Mouse (Mus musculus): ENCODE data around the gene Zfp932. TPM values are rescaled to one million over a fixed set of nuclear protein-coding genes. Genes with fewer than 3 reads are reported as not detected.
"Not testable (repeated sequence)": the region's sequence is repeated elsewhere in the genome, so short reads cannot be mapped to it uniquely, and the experiment has no call there.

The Zfp932 gene
- total RNA-seq (2017), result 12.5 to 78.7 TPM (median 59.7 TPM) in 3 replicates

- ATAC-seq (replicated peaks; ENCODE audit: insufficient number of reproducible peaks, low FRiP score, low TSS enrichment, poor library complexity, severe bottlenecking), result peak; percentile 100
These were observed at the start of gene Zfp932 for GRCm38 (mm10) chr5:109996026-109996937. Zfp932 (plus strand) TSS chr5:109996521.

DNA sequence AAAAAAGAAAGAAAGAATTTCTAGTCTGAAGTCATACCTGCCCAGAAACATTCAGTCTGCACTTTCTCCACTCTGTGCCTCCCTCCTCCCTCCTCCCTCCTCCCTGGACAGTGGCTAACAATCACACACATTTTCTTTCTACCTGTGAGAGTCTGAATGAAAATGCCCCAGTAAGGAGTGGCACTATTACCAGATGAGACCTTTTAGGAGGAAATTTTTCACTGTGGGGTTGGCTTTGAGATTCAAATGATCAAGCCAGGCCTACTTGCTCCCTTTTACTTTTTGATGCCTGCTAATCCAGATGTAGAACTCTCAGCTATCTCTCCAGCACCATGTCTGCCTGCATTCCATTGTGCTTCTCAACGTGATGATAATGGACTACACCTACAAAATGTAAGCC lies 46.0 kb upstream of the Zfp932 start:
- ATAC-seq (replicated peaks; ENCODE audit: insufficient number of reproducible peaks, low FRiP score, low TSS enrichment, poor library complexity, severe bottlenecking), result no peak

DNA sequence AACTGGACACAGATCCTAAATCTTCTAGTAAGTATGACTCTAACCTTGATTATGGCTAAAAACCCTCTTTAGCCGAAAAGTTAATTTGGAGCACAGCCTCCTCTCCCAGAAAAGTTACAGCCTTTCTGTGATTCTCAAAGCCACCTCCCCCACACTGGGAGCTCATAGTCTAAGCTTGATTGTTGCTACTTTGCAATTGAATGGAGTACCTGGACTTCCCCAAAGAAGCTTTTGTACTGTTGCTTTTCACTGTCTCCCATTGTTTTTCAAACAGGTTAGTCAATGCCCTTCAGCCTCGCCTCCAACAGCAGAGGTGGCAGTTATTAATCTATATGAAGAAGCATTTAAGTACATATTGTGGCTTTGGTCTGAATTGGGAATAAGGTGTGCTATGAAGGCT lies 15.6 kb upstream of the Zfp932 start:
- not testable (repeated sequence) for ATAC-seq (replicated peaks; ENCODE audit: insufficient number of reproducible peaks, low FRiP score, low TSS enrichment, poor library complexity, severe bottlenecking)

- not testable (repeated sequence) for ATAC-seq (replicated peaks; ENCODE audit: insufficient number of reproducible peaks, low FRiP score, low TSS enrichment, poor library complexity, severe bottlenecking)
These were observed 860 bp upstream of the Zfp932 start for GRCm38 (mm10) chr5:109995461-109995860.

DNA sequence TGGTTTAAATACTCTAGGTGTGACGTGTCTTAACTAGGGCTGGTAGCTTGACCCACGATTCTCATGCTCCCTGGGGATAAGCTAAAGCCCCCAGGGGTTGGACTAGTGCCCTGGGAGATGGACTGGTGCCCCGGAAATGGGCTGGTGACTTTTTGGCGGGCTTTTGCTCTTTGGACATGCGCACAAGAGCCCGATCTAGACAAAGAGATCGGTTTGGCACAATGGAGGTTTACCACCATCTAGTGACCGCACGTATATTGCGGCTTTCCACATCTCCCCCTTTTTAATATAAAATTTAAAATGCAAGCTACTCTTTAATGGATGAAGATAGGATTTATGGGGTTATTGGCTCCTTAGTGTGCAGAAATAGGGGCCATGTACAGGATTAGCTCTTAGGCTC lies 19.5 kb downstream of the Zfp932 start:
- not testable (repeated sequence) for ATAC-seq (replicated peaks; ENCODE audit: insufficient number of reproducible peaks, low FRiP score, low TSS enrichment, poor library complexity, severe bottlenecking)

- no peak for ATAC-seq (replicated peaks; ENCODE audit: insufficient number of reproducible peaks, low FRiP score, low TSS enrichment, poor library complexity, severe bottlenecking)
These were observed 27.0 kb downstream of the Zfp932 start for GRCm38 (mm10) chr5:110023273-110023672.

DNA sequence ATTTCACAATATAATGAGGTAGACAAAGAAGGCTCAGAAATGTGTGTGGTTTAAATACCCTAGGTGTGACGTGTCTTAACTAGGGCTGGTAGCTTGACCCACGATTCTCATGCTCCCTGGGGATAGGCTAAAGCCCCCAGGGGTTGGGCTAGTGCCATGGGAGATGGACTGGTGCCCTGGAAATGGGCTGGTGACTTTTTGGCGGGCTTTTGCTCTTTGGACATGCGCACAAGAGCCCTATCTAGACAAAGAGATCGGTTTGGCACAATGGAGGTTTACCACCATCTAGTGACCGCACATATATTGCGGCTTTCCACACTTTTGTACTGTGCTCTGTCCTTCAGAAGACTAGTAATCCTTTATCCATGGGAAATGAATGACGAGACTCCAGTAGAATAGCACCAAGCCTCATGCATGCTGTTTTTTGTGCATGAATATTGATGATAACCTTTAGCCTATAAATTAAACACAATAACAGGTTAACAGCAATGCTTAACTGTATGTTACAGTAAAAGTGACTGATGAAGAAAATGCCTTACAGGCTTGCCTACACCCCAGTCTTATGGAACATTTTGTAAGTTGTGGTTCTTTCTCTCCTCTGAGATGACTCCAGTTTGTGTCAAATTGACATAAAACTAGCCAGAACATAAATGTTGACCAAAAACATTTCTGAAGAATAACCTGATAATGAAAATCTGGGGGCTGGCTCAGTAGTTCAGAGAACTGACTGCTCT lies 27.5 kb downstream of the Zfp932 start:
- not testable (repeated sequence) for ATAC-seq (replicated peaks; ENCODE audit: insufficient number of reproducible peaks, low FRiP score, low TSS enrichment, poor library complexity, severe bottlenecking)

DNA sequence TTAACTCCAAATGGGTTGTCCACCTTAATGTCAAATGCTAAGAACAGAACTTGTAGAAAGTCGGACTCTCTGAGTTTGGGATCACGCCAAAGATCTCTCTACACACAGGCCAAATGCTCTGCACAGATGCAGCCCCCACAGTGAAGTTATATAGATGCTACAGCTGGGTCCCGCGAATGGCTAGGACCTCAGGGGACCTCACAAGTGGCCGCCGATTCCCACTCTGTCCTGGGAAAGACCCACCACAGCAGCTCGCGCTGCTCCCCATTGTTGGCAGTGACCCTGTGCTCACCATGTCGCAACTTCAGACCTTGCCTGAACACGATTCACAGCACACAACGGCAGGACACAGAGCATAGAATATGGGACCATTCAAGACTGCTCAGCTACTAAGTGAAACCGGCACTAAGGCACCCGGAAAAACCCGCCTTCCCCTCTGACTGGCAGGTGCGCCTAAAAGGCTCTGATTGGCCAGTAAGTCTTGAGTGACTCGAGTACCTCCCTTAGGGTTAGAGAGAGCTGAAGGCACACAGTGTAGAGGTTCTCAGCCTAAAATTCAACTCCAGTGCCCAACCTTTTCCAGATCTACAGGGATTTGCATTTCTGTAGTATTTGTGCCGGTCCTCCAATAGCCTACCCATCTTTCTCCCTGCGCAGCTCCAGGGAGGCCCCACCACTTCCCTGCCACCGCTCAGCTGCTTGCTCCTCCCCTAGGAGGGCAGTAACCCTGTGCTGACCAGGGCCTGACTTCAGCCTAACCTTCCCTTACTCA lies 61.5 kb downstream of the Zfp932 start:
- peak; percentile 97 for ATAC-seq (replicated peaks; ENCODE audit: insufficient number of reproducible peaks, low FRiP score, low TSS enrichment, poor library complexity, severe bottlenecking)

Other genes starting within 250 kb of the Zfp932 start
- 11.5 to 15.1 TPM (median 13.1 TPM) in 3 replicates for gene 4930522L14Rik, start 244.6 kb upstream of the Zfp932 start, total RNA-seq (2017)
- gene Gm15446, start 73.1 kb upstream of the Zfp932 start, total RNA-seq (2017), result 14.0 to 34.6 TPM (median 17.2 TPM) in 3 replicates
- 2.0 to 47.1 TPM (median 6.6 TPM) in 3 replicates for gene Gm17655, start 76.0 kb downstream of the Zfp932 start, total RNA-seq (2017)
- gene Gm35315, start 97.9 kb downstream of the Zfp932 start, total RNA-seq (2017), result 0.39 to 0.76 TPM in 2 of 3 replicates, not detected in the other
- 0.10 to 2.3 TPM in 2 of 3 replicates, not detected in the other for gene Plcxd1, start 103.4 kb downstream of the Zfp932 start, total RNA-seq (2017)
- 31.9 to 41.2 TPM (median 37.7 TPM) in 3 replicates for gene Gtpbp6, start 111.7 kb downstream of the Zfp932 start, total RNA-seq (2017)
- 6.8 to 11.4 TPM (median 11.3 TPM) in 3 replicates for gene Zfp605, start 113.6 kb downstream of the Zfp932 start, total RNA-seq (2017)
- 84.6 to 106 TPM (median 89.6 TPM) in 3 replicates for gene Chfr, start 139.3 kb downstream of the Zfp932 start, total RNA-seq (2017)
- gene Golga3, start 180.2 kb downstream of the Zfp932 start, total RNA-seq (2017), result 26.9 to 50.9 TPM (median 39.0 TPM) in 3 replicates
- 62.3 to 65.9 TPM (median 64.4 TPM) in 3 replicates for gene Ankle2, start 234.5 kb downstream of the Zfp932 start, total RNA-seq (2017)